Mouse (Mus musculus) kidney, embryonic 14.5 days (tissue): ENCODE data around the gene Srek1. TPM values are rescaled to one million over a fixed set of nuclear protein-coding genes. Genes with fewer than 3 reads are reported as not detected.

ENCODE experiments used
- ATAC-seq: fragments of 200-750 bp; cut with Nextera tagmentation; 2 replicates; pipeline ENCODE4 v1.8.0; 2017; ENCODE audit warnings: moderate number of reproducible peaks, mild to moderate bottlenecking, moderate TSS enrichment, moderate library complexity; ENCODE audit not compliant: low FRiP score, low TSS enrichment
- H3K27ac ChIP-seq: fragments of 300-500 bp; sonication (generic); 2 replicates; pipeline ENCODE4 v1.5.1; 2014; ENCODE audit warnings: low read depth, mild to moderate bottlenecking, low read length, moderate library complexity, mixed read lengths
- H3K27me3 ChIP-seq: fragments of 300-500 bp; sonication (generic); 2 replicates; pipeline ENCODE4 v1.6.1; 2014; ENCODE audit warnings: mild to moderate bottlenecking, low read length; ENCODE audit not compliant: control insufficient read depth, insufficient read depth
- H3K36me3 ChIP-seq: fragments of 300-500 bp; sonication (generic); 2 replicates; pipeline ENCODE4 v1.6.1; 2014; ENCODE audit warnings: low read length, mixed read lengths; ENCODE audit not compliant: control insufficient read depth, insufficient read depth
- H3K4me1 ChIP-seq: fragments of 300-500 bp; sonication (generic); 2 replicates; pipeline ENCODE4 v1.6.1; 2014; ENCODE audit warnings: low read length, mixed read lengths; ENCODE audit not compliant: control insufficient read depth, insufficient read depth
- H3K4me2 ChIP-seq: fragments of 300-500 bp; sonication (generic); replicated peaks from 2 replicates; pipeline ENCODE4 v1.6.1; 2014; ENCODE audit warnings: low read depth, mild to moderate bottlenecking, low read length
- H3K4me3 ChIP-seq: fragments of 300-500 bp; sonication (generic); 2 replicates; pipeline ENCODE4 v1.5.1; 2014; ENCODE audit warnings: mild to moderate bottlenecking, low read length
- H3K9ac ChIP-seq: fragments of 300-500 bp; sonication (generic); 2 replicates; pipeline ENCODE4 v1.6.1; 2014; ENCODE audit warnings: low read depth, mild to moderate bottlenecking, low read length, moderate library complexity
- H3K9me3 ChIP-seq: fragments of 300-500 bp; sonication (generic); 2 replicates; pipeline ENCODE4 v1.6.1; 2016; ENCODE audit warnings: low read length; ENCODE audit not compliant: control insufficient read depth
- WGBS: fragments of 180-500 bp; shearing (Covaris S2); extraction: QIAGEN DNeasy Blood & Tissue Kit; methylation state at CpG from one replicate; pipeline ENCODE4 v1.1.7; 2014; 5-methylcytosine and 5-hydroxymethylcytosine counted together
- polyA plus RNA-seq: library from polyadenylated mRNA; unstranded; fragments of >200 nt; fragmentation: Nextera tagmentation; extraction: Ambion mirVana; gene quantifications from 2 replicates; pipeline ENCODE4 v1.2.1, GENCODE M21; 2014

Srek1 gene
- polyA plus RNA-seq, 1 experiment from 2014 or later = 125 TPM

DNA sequence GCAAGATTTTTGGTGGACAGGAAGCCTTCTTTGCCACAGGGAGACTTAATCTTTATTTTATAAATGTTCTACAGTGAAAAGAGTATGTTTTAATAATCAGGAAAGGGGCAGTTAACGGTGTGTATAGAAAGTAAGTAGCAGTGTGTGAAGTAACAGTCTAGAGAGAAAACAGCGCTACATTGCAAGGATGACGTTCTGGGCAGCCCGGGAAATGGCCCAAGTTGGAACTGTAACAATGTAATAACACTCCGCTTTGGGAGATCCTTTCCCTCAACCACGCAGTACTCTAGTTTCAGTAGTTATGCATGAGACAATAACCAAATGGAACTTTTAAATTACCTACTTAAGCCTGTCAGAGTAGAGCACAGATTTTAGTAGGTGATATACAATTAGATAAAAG, 70.6 kb downstream of the Srek1 start:
- Histone ChIP-seq H3K36me3 (no peaks in the 10 kb centered on the region), H3K9me3 (no peaks in the 10 kb centered on the region), H3K9ac (no peak overlapping the region), H3K27me3 (no peaks in the 10 kb centered on the region), H3K4me1 (peaks cover 5% of the 10 kb centered on the region; the same call in 1 of the 2 replicates), H3K27ac (no peak overlapping the region), H3K4me2 (no peak overlapping the region), H3K4me3 (no peak overlapping the region)
- 49% methylated on average over 6 of the region's 6 CpGs for WGBS
- no peak for ATAC-seq

- Histone ChIP-seq H3K27ac (no peak overlapping the region), H3K4me2 (no peak overlapping the region), H3K36me3 (no peaks in the 10 kb centered on the region), H3K27me3 (no peaks in the 10 kb centered on the region), H3K9ac (no peak overlapping the region), H3K4me1 (peaks cover 5% of the 10 kb centered on the region; the same call in 1 of the 2 replicates), H3K4me3 (no peak overlapping the region), H3K9me3 (no peaks in the 10 kb centered on the region)
- 37% methylated on average over 7 of the region's 7 CpGs for WGBS
- peak; percentile 92 for ATAC-seq
These were observed 71.0 kb downstream of the Srek1 start for GRCm38 (mm10) chr13:103703386-103703785.

GRCm38 (mm10) chr13:103702266-103702665, 72.1 kb downstream of the Srek1 start:
- H3K9me3 ChIP-seq = no peaks in the 10 kb centered on the region
- no peak overlapping the region for H3K4me3 ChIP-seq
- H3K4me1 ChIP-seq = peaks cover 5% of the 10 kb centered on the region; the same call in 1 of the 2 replicates
- H3K4me2 ChIP-seq = no peak overlapping the region
- 72% methylated on average over 3 of the region's 3 CpGs for WGBS
- no peak overlapping the region for H3K27ac ChIP-seq
- H3K27me3 ChIP-seq = no peaks in the 10 kb centered on the region
- H3K36me3 ChIP-seq = no peaks in the 10 kb centered on the region
- H3K9ac ChIP-seq = no peak overlapping the region
- ATAC-seq = no peak

DNA sequence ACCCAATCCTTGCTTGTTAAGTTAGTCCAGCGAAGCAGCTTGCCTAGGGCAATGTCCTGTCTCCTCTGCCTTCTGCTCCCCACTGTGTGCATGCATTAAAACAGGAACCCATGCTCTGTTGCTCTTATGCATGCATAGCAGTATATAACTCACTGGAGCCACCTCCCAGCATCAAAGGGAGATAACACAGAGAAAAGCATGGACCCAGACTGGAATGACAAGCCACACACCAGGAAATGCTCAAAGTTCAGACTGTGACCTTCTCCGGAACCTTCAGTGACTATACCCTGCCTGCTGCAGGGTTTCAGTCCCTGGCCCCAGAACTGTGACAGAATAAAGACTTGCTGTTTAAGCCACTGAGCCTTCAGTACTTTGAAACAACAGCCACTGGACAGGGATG, 73.7 kb downstream of the Srek1 start:
- H3K9ac ChIP-seq = no peak overlapping the region
- H3K27me3 ChIP-seq = no peaks in the 10 kb centered on the region
- ATAC-seq = no peak
- no peak overlapping the region for H3K4me3 ChIP-seq
- H3K4me2 ChIP-seq = no peak overlapping the region
- H3K27ac ChIP-seq = no peak overlapping the region
- H3K4me1 ChIP-seq = peaks cover 5% of the 10 kb centered on the region; the same call in 1 of the 2 replicates
- H3K9me3 ChIP-seq = no peaks in the 10 kb centered on the region
- H3K36me3 ChIP-seq = no peaks in the 10 kb centered on the region
- 65% methylated on average over 2 of the region's 2 CpGs for WGBS

DNA sequence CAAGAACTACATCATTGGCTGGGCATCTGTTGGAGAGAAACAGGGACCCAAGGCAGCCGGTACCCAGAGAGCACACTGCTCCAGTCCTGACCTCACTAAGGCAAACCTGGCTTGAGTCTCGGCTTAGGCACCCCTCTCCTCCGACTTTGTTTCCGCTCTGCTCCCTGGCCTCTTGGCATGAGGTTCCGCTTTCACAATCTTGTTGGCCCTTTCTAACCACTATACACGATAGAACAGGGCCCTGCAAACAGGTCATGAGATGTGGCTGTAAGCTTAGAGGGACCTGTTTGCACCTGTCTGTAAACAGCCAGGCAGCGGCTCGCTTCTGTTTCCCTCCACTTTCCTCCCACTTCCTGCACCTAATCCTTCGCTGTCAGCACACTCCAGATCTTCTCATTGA, 76.4 kb downstream of the Srek1 start:
- no peak for ATAC-seq
- 56% methylated on average over 9 of the region's 9 CpGs for whole genome bisulfite sequencing
- no peaks in the 10 kb centered on the region for H3K27me3 ChIP-seq
- H3K27ac ChIP-seq = no peak overlapping the region
- no peak overlapping the region for H3K9ac ChIP-seq
- H3K9me3 ChIP-seq = no peaks in the 10 kb centered on the region
- H3K36me3 ChIP-seq = no peaks in the 10 kb centered on the region
- H3K4me2 ChIP-seq = no peak overlapping the region
- H3K4me3 ChIP-seq = no peak overlapping the region
- H3K4me1 ChIP-seq = peaks cover 5% of the 10 kb centered on the region; the same call in 1 of the 2 replicates

GRCm38 (mm10) chr13:103696164-103696563, 78.2 kb downstream of the Srek1 start:
- peaks cover 5% of the 10 kb centered on the region; the same call in 1 of the 2 replicates for H3K4me1 ChIP-seq
- H3K9ac ChIP-seq = no peak overlapping the region
- H3K4me3 ChIP-seq = no peak overlapping the region
- H3K27ac ChIP-seq = no peak overlapping the region
- WGBS = 30% methylated on average over 9 of the region's 9 CpGs
- H3K4me2 ChIP-seq = no peak overlapping the region
- H3K9me3 ChIP-seq = no peaks in the 10 kb centered on the region
- H3K36me3 ChIP-seq = no peaks in the 10 kb centered on the region
- ATAC-seq = no peak
- no peaks in the 10 kb centered on the region for H3K27me3 ChIP-seq

GRCm38 (mm10) chr13:103695456-103695855, 79.0 kb downstream of the Srek1 start:
- H3K4me1 ChIP-seq = no peaks in the 10 kb centered on the region
- H3K4me2 ChIP-seq = no peak overlapping the region
- H3K36me3 ChIP-seq = no peaks in the 10 kb centered on the region
- WGBS = 56% methylated on average over 6 of the region's 6 CpGs
- no peaks in the 10 kb centered on the region for H3K9me3 ChIP-seq
- H3K27me3 ChIP-seq = no peaks in the 10 kb centered on the region
- H3K27ac ChIP-seq = no peak overlapping the region
- no peak overlapping the region for H3K4me3 ChIP-seq
- no peak for ATAC-seq
- H3K9ac ChIP-seq = no peak overlapping the region

Other genes with a start within 250 kb of the Srek1 start
- gene Erbin, start 145.9 kb upstream of the Srek1 start, polyA plus RNA-seq = 28.9 and 39.5 TPM in 2 replicates